Mouse (Mus musculus) forebrain, embryonic 11.5 days (tissue): ENCODE data around the gene Higd1a. TPM values are rescaled to one million over a fixed set of nuclear protein-coding genes. Genes with fewer than 3 reads are reported as not detected.

Source experiments
- ATAC-seq: fragments of 200-750 bp; cut with Nextera tagmentation; replicated peaks from 2 replicates; pipeline ENCODE4 v1.8.0; 2017; ENCODE audit warnings: moderate TSS enrichment; ENCODE audit not compliant: low FRiP score
- DNase-seq: peaks from one replicate; pipeline ENCODE4 v3.0.0-alpha.2; 2017; ENCODE audit warnings: low spot score
- H3K27ac ChIP-seq: fragments of 300-500 bp; sonication (generic); 2 replicates; pipeline ENCODE4 v1.5.1; 2014; ENCODE audit warnings: low read depth, low read length
- H3K27me3 ChIP-seq: fragments of 300-500 bp; sonication (generic); 2 replicates; pipeline ENCODE4 v1.6.1; 2014; ENCODE audit warnings: mild to moderate bottlenecking, low read length, mixed read lengths; ENCODE audit not compliant: control insufficient read depth, insufficient read depth
- H3K36me3 ChIP-seq: fragments of 300-500 bp; sonication (generic); 2 replicates; pipeline ENCODE4 v1.6.1; 2014; ENCODE audit warnings: mild to moderate bottlenecking, low read length, moderate library complexity, mixed read lengths; ENCODE audit not compliant: control insufficient read depth, insufficient read depth
- H3K4me1 ChIP-seq: fragments of 300-500 bp; sonication (generic); replicated peaks from 2 replicates; pipeline ENCODE4 v1.6.1; 2014; ENCODE audit warnings: low read length, mixed read lengths; ENCODE audit not compliant: control insufficient read depth, insufficient read depth
- H3K4me2 ChIP-seq: fragments of 300-500 bp; sonication (generic); 2 replicates; pipeline ENCODE4 v1.6.1; 2014; ENCODE audit warnings: low read depth, mild to moderate bottlenecking, low read length, moderate library complexity, mixed read lengths; ENCODE audit not compliant: severe bottlenecking
- H3K4me3 ChIP-seq: fragments of 300-500 bp; sonication (generic); 2 replicates; pipeline ENCODE4 v1.5.1; 2014; ENCODE audit warnings: low read depth, low read length
- H3K9ac ChIP-seq: fragments of 300-500 bp; sonication (generic); 2 replicates; pipeline ENCODE4 v1.6.1; 2014; ENCODE audit warnings: low read length
- H3K9me3 ChIP-seq: fragments of 300-500 bp; sonication (generic); 2 replicates; pipeline ENCODE4 v1.6.1; 2016; ENCODE audit warnings: low read length, mixed read lengths; ENCODE audit not compliant: control insufficient read depth
- WGBS: fragments of 180-500 bp; shearing (Covaris S2); extraction: QIAGEN DNeasy Blood & Tissue Kit; methylation state at CpG from one replicate; pipeline ENCODE4 v1.1.7; 2014; 5-methylcytosine and 5-hydroxymethylcytosine counted together
- polyA plus RNA-seq: library from polyadenylated mRNA; unstranded; fragments of >200 nt; fragmentation: Nextera tagmentation; extraction: Ambion mirVana; gene quantifications from 2 replicates; pipeline ENCODE4 v1.2.1, GENCODE M21; 2014

Higd1a gene
- polyA plus RNA-seq, 1 experiment from 2014 or later: 184 TPM

DNA sequence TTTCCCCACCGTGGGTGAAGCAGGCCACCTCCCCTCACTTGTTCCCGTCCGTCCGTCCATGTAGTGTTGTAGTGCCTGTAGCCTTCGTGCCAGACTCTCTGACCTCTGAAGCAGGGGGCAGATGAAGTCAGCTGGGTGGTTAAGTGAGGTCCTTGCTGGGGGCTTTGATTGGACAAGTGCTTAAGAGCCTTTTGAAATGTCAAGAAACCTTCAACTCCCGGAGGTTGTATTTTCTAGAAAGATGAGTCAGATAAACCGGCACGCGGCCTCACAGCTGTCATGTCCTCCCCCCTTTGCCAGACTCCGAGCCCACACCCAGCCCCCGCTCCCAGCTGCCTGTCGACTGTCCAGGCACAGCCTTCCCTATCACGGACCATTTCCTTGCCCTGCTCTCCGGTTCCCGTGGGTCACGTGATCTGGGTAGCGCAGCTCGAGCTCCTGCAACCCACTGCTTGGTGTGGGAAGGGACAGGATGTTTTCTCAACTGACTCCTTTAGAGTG is 32.3 kb upstream of the Higd1a start:
- no peaks in the 10 kb centered on the region for H3K27me3 ChIP-seq
- H3K4me2 ChIP-seq: no peak overlapping the region
- ATAC-seq (no peak), DNase-seq (no peak)
- no peaks in the 10 kb centered on the region for H3K36me3 ChIP-seq
- H3K27ac ChIP-seq: no peak overlapping the region
- H3K9me3 ChIP-seq: no peaks in the 10 kb centered on the region
- WGBS: 62% methylated on average over 18 of the region's 18 CpGs
- no peaks in the 10 kb centered on the region for H3K4me1 ChIP-seq
- no peak overlapping the region for H3K4me3 ChIP-seq
- no peak overlapping the region for H3K9ac ChIP-seq

DNA sequence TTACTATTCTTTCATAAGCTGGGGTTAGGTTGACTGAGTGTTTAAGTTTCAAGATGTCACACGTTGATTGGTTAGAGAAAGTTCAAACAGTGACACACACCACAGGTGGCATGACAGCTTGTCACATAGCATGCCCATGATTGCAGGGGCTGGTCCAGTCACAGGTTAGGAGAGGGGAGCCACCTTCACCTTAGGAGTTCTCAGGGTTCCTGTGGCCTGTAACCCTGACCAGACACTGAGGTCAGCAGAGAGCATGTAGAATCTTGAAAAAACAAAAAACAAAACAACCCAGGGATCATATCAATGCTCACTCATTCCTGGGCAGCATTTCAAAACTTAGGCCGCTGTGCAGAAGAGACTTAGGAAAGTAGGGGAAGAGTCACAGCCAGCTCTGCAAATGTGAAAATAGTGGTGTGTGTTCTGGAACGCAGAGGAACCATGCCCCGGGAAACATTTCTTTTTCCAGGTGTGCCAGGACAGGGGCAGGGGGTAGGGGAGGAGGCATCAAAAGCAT is 31.8 kb upstream of the Higd1a start:
- Histone ChIP-seq H3K4me1 (no peaks in the 10 kb centered on the region), H3K4me3 (no peak overlapping the region), H3K36me3 (no peaks in the 10 kb centered on the region), H3K27me3 (no peaks in the 10 kb centered on the region), H3K9me3 (no peaks in the 10 kb centered on the region), H3K27ac (no peak overlapping the region), H3K4me2 (no peak overlapping the region), H3K9ac (no peak overlapping the region)
- no peak for ATAC-seq
- 75% methylated on average over 4 of the region's 4 CpGs for WGBS
- DNase-seq: no peak

DNA sequence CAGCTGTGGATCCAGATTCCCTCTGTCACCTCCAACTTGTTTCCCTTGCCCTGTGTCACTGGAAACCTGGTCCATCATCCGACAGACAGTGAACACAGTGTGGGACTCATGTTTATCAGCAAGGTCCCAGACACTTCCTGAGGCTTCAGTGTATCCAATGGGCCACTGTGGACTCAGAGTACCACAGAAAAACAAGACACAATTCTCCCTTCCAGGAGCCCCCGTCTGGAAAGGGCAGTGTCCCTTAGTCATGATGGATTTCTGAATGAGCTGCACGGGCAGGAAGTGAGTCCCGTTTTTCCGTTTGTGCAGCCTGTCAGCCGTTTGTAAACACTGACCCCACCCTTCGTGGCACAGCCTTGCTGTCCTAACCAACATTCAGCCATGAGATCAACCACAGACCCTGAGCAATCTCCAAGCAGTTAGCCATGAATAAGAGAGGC is 23.9 kb upstream of the Higd1a start:
- no peak overlapping the region for H3K4me3 ChIP-seq
- no peaks in the 10 kb centered on the region for H3K9me3 ChIP-seq

DNA sequence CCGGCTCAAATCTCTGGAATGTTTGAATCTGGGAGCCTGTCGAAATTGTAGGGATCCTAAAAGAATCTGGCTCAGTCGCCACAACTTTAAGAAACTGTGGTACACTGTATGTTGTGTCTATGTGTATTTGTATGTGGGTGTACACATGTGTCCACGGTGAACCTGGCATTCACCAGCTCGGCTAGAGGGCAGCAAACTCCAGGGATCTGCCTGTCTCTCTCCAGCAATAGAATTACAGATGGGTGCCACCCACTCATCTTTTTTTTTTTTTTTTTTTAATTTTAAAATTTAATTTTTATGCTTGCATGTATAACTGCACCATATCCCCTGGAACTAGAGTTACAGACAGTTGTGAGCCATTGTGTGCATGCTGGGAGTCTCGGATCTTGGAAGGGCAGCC is 23.1 kb upstream of the Higd1a start:
- Histone ChIP-seq H3K9ac (no peak overlapping the region), H3K27ac (no peak overlapping the region), H3K27me3 (no peaks in the 10 kb centered on the region), H3K4me2 (no peak overlapping the region), H3K4me3 (no peak overlapping the region), H3K36me3 (no peaks in the 10 kb centered on the region), H3K4me1 (no peaks in the 10 kb centered on the region), H3K9me3 (no peaks in the 10 kb centered on the region)
- WGBS: 81% methylated on average over 6 of the region's 6 CpGs
- ATAC-seq (no peak), DNase-seq (no peak)

More for the DNA sequence above, 23.9 kb upstream of the Higd1a start:
- no peak overlapping the region for H3K27ac ChIP-seq
- DNase-seq (no peak), ATAC-seq (no peak)
- H3K36me3 ChIP-seq: no peaks in the 10 kb centered on the region
- H3K27me3 ChIP-seq: no peaks in the 10 kb centered on the region
- no peak overlapping the region for H3K9ac ChIP-seq
- H3K4me1 ChIP-seq: no peaks in the 10 kb centered on the region
- no peak overlapping the region for H3K4me2 ChIP-seq
- 75% methylated on average over 7 of the region's 7 CpGs for WGBS

DNA sequence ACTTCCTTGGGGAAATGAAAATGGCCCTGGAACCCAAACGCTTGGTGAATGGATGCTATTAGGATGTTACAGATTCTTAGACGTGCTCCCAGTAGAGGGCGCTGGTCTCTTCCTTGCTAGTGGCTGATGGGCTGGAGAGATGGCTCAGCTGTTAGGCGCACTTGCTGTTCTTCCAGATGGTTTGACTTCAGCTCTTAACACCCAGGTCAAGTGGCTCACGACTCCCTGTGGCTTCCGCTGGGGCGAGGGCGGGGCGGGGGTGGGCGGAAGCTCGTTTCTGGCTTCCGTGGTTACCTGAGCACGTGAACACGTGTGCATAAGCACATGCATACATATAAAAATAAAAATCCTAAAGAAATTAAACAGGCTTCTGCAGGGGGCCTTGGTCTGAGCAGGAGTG is 22.7 kb upstream of the Higd1a start:
- DNase-seq: peak; percentile 74
- no peak for ATAC-seq
- no peak overlapping the region; the same call in 1 of the 2 replicates for H3K4me2 ChIP-seq
- H3K9ac ChIP-seq: no peak overlapping the region
- no peaks in the 10 kb centered on the region for H3K27me3 ChIP-seq
- 26% methylated on average over 14 of the region's 14 CpGs for WGBS
- H3K36me3 ChIP-seq: no peaks in the 10 kb centered on the region
- no peaks in the 10 kb centered on the region for H3K9me3 ChIP-seq
- H3K4me3 ChIP-seq: no peak overlapping the region
- no peaks in the 10 kb centered on the region for H3K4me1 ChIP-seq
- H3K27ac ChIP-seq: no peak overlapping the region

DNA sequence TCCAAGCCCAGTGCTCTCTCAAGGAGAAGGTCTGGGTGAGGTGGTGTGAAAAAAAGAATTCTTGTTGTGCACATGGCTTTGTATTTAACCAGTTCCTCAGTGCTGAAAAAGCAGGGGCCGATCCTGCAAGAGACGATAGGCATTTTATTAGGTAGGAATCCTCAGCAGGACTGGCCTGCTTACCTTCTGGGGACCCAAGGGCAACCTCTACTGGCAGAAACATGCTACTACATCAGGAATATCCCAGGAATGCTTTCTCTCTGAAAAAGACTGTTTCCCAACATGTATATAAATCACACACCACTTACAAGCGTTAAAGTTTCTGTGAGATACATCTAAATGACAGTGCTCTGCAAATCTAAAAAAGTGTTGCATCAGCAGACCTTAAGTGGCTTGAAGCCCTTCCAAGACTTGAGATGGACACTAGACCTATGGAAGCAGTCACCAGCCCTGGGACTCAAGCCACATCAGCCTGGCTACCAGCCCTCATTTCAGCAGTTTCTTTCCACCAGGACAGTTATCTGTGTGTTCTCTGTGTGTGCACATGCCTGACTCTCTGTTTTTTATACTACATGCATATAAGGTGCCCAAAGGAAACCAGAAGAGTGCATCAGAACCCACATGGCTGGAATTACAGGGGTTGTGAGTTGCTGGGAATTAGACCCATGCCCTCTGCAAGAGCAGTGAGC is 19.0 kb upstream of the Higd1a start:
- Histone ChIP-seq H3K9me3 (no peaks in the 10 kb centered on the region), H3K27ac (no peak overlapping the region), H3K4me3 (no peak overlapping the region), H3K36me3 (no peaks in the 10 kb centered on the region), H3K4me1 (no peaks in the 10 kb centered on the region), H3K27me3 (no peaks in the 10 kb centered on the region), H3K9ac (no peak overlapping the region), H3K4me2 (no peak overlapping the region)
- WGBS: 26% methylated on average over 3 of the region's 3 CpGs
- ATAC-seq (no peak), DNase-seq (peak; percentile 58)

DNA sequence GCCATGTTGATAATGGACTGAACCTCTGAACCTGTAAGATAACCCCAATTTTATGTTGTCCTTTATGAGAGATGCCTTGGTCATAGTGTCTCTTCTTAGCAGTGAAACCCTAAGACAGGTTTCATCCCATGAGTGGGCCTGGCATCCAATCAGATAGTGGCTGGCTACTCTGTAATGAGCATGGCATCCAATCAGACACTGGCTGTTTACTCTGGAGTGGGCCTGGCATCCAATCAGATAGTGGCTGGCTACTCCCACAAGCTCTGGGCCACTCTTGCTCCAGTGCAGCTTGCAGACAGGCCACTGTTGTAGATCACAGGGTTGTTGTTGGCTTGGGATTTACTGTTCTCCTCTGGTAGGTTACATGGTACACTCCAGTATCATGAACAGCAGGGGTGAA is 15.4 kb upstream of the Higd1a start:
- Histone ChIP-seq H3K4me1 (no peaks in the 10 kb centered on the region), H3K27me3 (no peaks in the 10 kb centered on the region), H3K4me3 (no peak overlapping the region), H3K9me3 (no peaks in the 10 kb centered on the region), H3K4me2 (no peak overlapping the region), H3K9ac (no peak overlapping the region), H3K27ac (no peak overlapping the region), H3K36me3 (no peaks in the 10 kb centered on the region)
- ATAC-seq (no peak), DNase-seq (peak; percentile 45)

DNA sequence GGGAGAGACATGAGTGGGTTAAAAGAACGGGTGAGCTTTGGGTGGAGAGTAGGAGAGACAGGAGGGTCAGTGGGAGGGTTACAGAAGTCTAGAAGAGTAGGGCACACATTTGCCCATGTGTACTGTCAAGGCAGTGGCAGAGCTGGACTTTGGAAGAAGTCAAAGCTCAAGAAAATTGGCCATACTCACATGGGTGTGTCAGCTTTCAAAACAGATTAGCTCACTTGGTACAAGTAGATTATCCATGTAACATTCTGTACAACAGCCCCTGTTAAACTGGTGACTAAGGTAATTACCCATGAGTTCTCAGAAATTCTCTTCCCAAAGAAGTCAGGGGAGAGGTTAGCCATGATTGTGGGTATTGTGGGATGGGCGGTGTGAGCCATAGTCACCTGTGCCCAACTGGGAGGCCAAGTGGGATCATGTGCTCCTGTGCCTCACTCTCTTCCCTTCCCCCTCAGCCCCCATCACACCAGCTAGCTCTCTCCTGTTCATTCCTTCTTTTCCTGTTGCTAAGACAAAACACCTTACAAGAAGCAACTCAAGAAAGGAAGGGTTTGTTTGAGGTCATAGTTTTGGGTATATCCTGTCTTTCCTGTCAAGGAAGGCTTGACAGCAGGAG is 14.0 kb upstream of the Higd1a start:
- peak; percentile 28 for DNase-seq
- WGBS: 89% methylated on average over 2 of the region's 2 CpGs

More for the DNA sequence above, 14.0 kb upstream of the Higd1a start:
- H3K36me3 ChIP-seq: no peaks in the 10 kb centered on the region
- H3K4me3 ChIP-seq: no peak overlapping the region
- no peak for ATAC-seq
- no peak overlapping the region for H3K9ac ChIP-seq
- H3K9me3 ChIP-seq: no peaks in the 10 kb centered on the region
- H3K4me1 ChIP-seq: no peaks in the 10 kb centered on the region
- no peak overlapping the region for H3K27ac ChIP-seq
- H3K4me2 ChIP-seq: no peak overlapping the region
- H3K27me3 ChIP-seq: no peaks in the 10 kb centered on the region
